Mouse (Mus musculus): ENCODE data around the gene Gm9745. TPM values are rescaled to one million over a fixed set of nuclear protein-coding genes. Genes with fewer than 3 reads are reported as not detected.
"Not testable (repeated sequence)": the region's sequence is repeated elsewhere in the genome, so short reads cannot be mapped to it uniquely, and the experiment has no call there.

Gene Gm9745
- not detected in 2 replicates for polyA plus RNA-seq (2015; fragmentation: Nextera tagmentation; extraction: Ambion mirVana)

- H3K36me3 ChIP-seq (ENCODE audit: insufficient read depth, low read length); ATAC-seq (replicated peaks; ENCODE audit: low FRiP score, low read depth); H3K9ac ChIP-seq (ENCODE audit: low read depth, low read length); H3K4me2 ChIP-seq (ENCODE audit: low read length); H3K9me3 ChIP-seq (replicated peaks; ENCODE audit: low read length); DNase-seq (ENCODE audit: low spot score); H3K27me3 ChIP-seq (ENCODE audit: insufficient read depth, low read length); H3K4me1 ChIP-seq (replicated peaks; ENCODE audit: insufficient read depth, low read length); H3K27ac ChIP-seq; H3K4me3 ChIP-seq (replicated peaks; ENCODE audit: low read depth, low read length): not testable (repeated sequence)
These were observed at the start of gene Gm9745 for GRCm38 (mm10) chr13:8948131-8948530. TSS of gene Gm9745 (minus strand) at chr13:8948231.

GRCm38 (mm10) chr13:8997221-8997620 lies 49.2 kb upstream of the Gm9745 start:
- H3K27ac ChIP-seq = not testable (repeated sequence)

GRCm38 (mm10) chr13:8995990-8996786 lies 48.2 kb upstream of the Gm9745 start, which contains the start of gene Gtpbp4:
TSS of gene Gtpbp4 (minus strand) at chr13:8996083.
- 0 out of 2 replicates have a peak, but pooled peaks cover 2% of the 10 kb centered on the region for H3K36me3 ChIP-seq (ENCODE audit: insufficient read depth, low read length)
- no peaks in the 10 kb centered on the region for H3K9me3 ChIP-seq (replicated peaks; ENCODE audit: low read length)
- H3K4me2 ChIP-seq (ENCODE audit: low read length) = peak within 1 kb of the TSS; percentile 62
- H3K4me1 ChIP-seq (replicated peaks; ENCODE audit: insufficient read depth, low read length) = peaks cover 6% of the 10 kb centered on the region; the same call in 1 of the 2 replicates
- ATAC-seq (replicated peaks; ENCODE audit: low FRiP score, low read depth) (peak; percentile 98), DNase-seq (ENCODE audit: low spot score) (peak; percentile 97)
- peak within 1 kb of the TSS; percentile 88 for H3K4me3 ChIP-seq (replicated peaks; ENCODE audit: low read depth, low read length)
- H3K27me3 ChIP-seq (ENCODE audit: insufficient read depth, low read length) = no peaks in the 10 kb centered on the region
- peak; percentile 79 for TF ChIP-seq CTCF (IDR thresholded peaks at IDR 0.05; ENCODE audit: low read depth)
- H3K27ac ChIP-seq = peak within 1 kb of the TSS; percentile 88
- peak within 1 kb of the TSS; percentile 70 for H3K9ac ChIP-seq (ENCODE audit: low read depth, low read length)
- WGBS = under 1% methylated on average over 51 of the region's 51 CpGs

More at GRCm38 (mm10) chr13:8997221-8997620, 49.2 kb upstream of the Gm9745 start:
- H3K36me3 ChIP-seq (ENCODE audit: insufficient read depth, low read length); H3K4me2 ChIP-seq (ENCODE audit: low read length); DNase-seq (ENCODE audit: low spot score); H3K9ac ChIP-seq (ENCODE audit: low read depth, low read length); H3K27me3 ChIP-seq (ENCODE audit: insufficient read depth, low read length); ATAC-seq (replicated peaks; ENCODE audit: low FRiP score, low read depth); H3K4me3 ChIP-seq (replicated peaks; ENCODE audit: low read depth, low read length); H3K4me1 ChIP-seq (replicated peaks; ENCODE audit: insufficient read depth, low read length); H3K9me3 ChIP-seq (replicated peaks; ENCODE audit: low read length): not testable (repeated sequence)
- WGBS = 74% methylated on average over 5 of the region's 5 CpGs

- H3K9me3 ChIP-seq (replicated peaks; ENCODE audit: low read length) = no peaks in the 10 kb centered on the region
- peak overlapping the region; percentile 62 for H3K4me2 ChIP-seq (ENCODE audit: low read length)
- H3K36me3 ChIP-seq (ENCODE audit: insufficient read depth, low read length) = 0 out of 2 replicates have a peak, but pooled peaks cover 2% of the 10 kb centered on the region
- 3% methylated on average over 33 of the region's 33 CpGs for WGBS
- no peak for TF ChIP-seq CTCF (IDR thresholded peaks at IDR 0.05; ENCODE audit: low read depth)
- peaks cover 6% of the 10 kb centered on the region; the same call in 1 of the 2 replicates for H3K4me1 ChIP-seq (replicated peaks; ENCODE audit: insufficient read depth, low read length)
- H3K27me3 ChIP-seq (ENCODE audit: insufficient read depth, low read length) = no peaks in the 10 kb centered on the region
- peak overlapping the region; percentile 88 for H3K4me3 ChIP-seq (replicated peaks; ENCODE audit: low read depth, low read length)
- peak overlapping the region; percentile 70 for H3K9ac ChIP-seq (ENCODE audit: low read depth, low read length)
- ATAC-seq (replicated peaks; ENCODE audit: low FRiP score, low read depth) = peak; percentile 64
- H3K27ac ChIP-seq = peak overlapping the region; percentile 73
- peak; percentile 62 for DNase-seq (ENCODE audit: low spot score)
These were observed 47.3 kb upstream of the Gm9745 start for GRCm38 (mm10) chr13:8995159-8995989.

GRCm38 (mm10) chr13:8992231-8992630 lies 44.2 kb upstream of the Gm9745 start:
- H3K4me3 ChIP-seq (replicated peaks; ENCODE audit: low read depth, low read length) = no peak overlapping the region
- WGBS = 95% methylated on average over 6 of the region's 6 CpGs
- H3K9ac ChIP-seq (ENCODE audit: low read depth, low read length) = no peak overlapping the region
- H3K9me3 ChIP-seq (replicated peaks; ENCODE audit: low read length) = no peaks in the 10 kb centered on the region
- H3K4me2 ChIP-seq (ENCODE audit: low read length) = no peak overlapping the region
- TF ChIP-seq CTCF (IDR thresholded peaks at IDR 0.05; ENCODE audit: low read depth) = no peak
- H3K27me3 ChIP-seq (ENCODE audit: insufficient read depth, low read length) = no peaks in the 10 kb centered on the region
- ATAC-seq (replicated peaks; ENCODE audit: low FRiP score, low read depth) (no peak), DNase-seq (ENCODE audit: low spot score) (no peak)
- H3K36me3 ChIP-seq (ENCODE audit: insufficient read depth, low read length) = peaks cover 19% of the 10 kb centered on the region; the same call in 1 of the 2 replicates
- H3K27ac ChIP-seq = no peak overlapping the region
- peaks cover 6% of the 10 kb centered on the region; the same call in 1 of the 2 replicates for H3K4me1 ChIP-seq (replicated peaks; ENCODE audit: insufficient read depth, low read length)

GRCm38 (mm10) chr13:8972972-8973371 lies 24.9 kb upstream of the Gm9745 start:
- 96% methylated on average over 3 of the region's 3 CpGs for WGBS
- no peak for ATAC-seq (replicated peaks; ENCODE audit: low FRiP score, low read depth)
- Histone ChIP-seq H3K27ac (no peak overlapping the region), H3K4me2 (ENCODE audit: low read length) (no peak overlapping the region), H3K9ac (ENCODE audit: low read depth, low read length) (no peak overlapping the region), H3K9me3 (replicated peaks; ENCODE audit: low read length) (no peaks in the 10 kb centered on the region), H3K27me3 (ENCODE audit: insufficient read depth, low read length) (no peaks in the 10 kb centered on the region), H3K4me1 (replicated peaks; ENCODE audit: insufficient read depth, low read length) (no peaks in the 10 kb centered on the region), H3K36me3 (ENCODE audit: insufficient read depth, low read length) (peaks cover 60% of the 10 kb centered on the region), H3K4me3 (replicated peaks; ENCODE audit: low read depth, low read length) (no peak overlapping the region)
- TF ChIP-seq CTCF (IDR thresholded peaks at IDR 0.05; ENCODE audit: low read depth) = no peak
- no peak for DNase-seq (ENCODE audit: low spot score)

Measured in kidney, postnatal 0 days (tissue).